Mouse (Mus musculus): ENCODE measurements around the gene Cd300c2.

GRCm38 (mm10) chr11:115004070-115004469 is 2.4 kb upstream of the Cd300c2 start:
- TF ChIP-seq CTCF (conservative IDR thresholded peaks at IDR 0.05 in 1 of 2, IDR thresholded peaks at IDR 0.05 in 1 of 2; ENCODE audit: low read depth in 2 of 2, low read length in 2 of 2), result no peak
- no peak for TF ChIP-seq CHD1 (IDR thresholded peaks at IDR 0.05; ENCODE audit: low read depth, low read length)
- TF ChIP-seq EP300 (IDR thresholded peaks at IDR 0.05; ENCODE audit: low read length), result no peak
- no peak for TF ChIP-seq E2F4 (IDR thresholded peaks at IDR 0.05; ENCODE audit: insufficient replicate concordance, low read depth, low read length)
- no peak for TF ChIP-seq MAX (IDR thresholded peaks at IDR 0.05; ENCODE audit: low read length)
- TF ChIP-seq POLR2A (IDR thresholded peaks at IDR 0.05; ENCODE audit: low read depth, low read length), result no peak
- no peak for TF ChIP-seq RCOR1 (conservative IDR thresholded peaks at IDR 0.05; ENCODE audit: low read depth, low read length)
- no peak for TF ChIP-seq USF1 (IDR thresholded peaks at IDR 0.05; ENCODE audit: low read depth, low read length)

Data from CH12.LX (cell line).